Mouse (Mus musculus): Measurements from ENCODE around the gene Spns2.

- TF ChIP-seq FLI1 (IDR thresholded peaks at IDR 0.05; ENCODE audit: low read length), result no peak
- TF ChIP-seq GATA1 (IDR thresholded peaks at IDR 0.05; ENCODE audit: borderline replicate concordance, low read length), result no peak
Measured at GRCm38 (mm10) chr11:72415155-72415554, 74.5 kb downstream of the Spns2 start.
